Mouse (Mus musculus) forebrain, embryonic 10.5 days (tissue): ENCODE data around the gene Trmt13. TPM values are rescaled to one million over a fixed set of nuclear protein-coding genes. Genes with fewer than 3 reads are reported as not detected.
"Not testable (repeated sequence)": the region's sequence is repeated elsewhere in the genome, so short reads cannot be mapped to it uniquely, and the experiment has no call there.

Experiments
- DNase-seq: peaks from one replicate; pipeline ENCODE4 v3.0.0-alpha.2; 2017; ENCODE audit warnings: low spot score; ENCODE audit errors: extremely low spot score
- H3K27ac ChIP-seq: fragments of 300-500 bp; sonication (generic); 2 replicates; pipeline ENCODE4 v1.5.1; 2016; ENCODE audit warnings: mild to moderate bottlenecking
- H3K27me3 ChIP-seq: fragments of 300-500 bp; sonication (generic); 2 replicates; pipeline ENCODE4 v1.6.1; 2016; ENCODE audit warnings: mild to moderate bottlenecking; ENCODE audit not compliant: poor library complexity, severe bottlenecking
- H3K36me3 ChIP-seq: fragments of 300-500 bp; sonication (generic); replicated peaks from 2 replicates; pipeline ENCODE4 v1.6.1; 2016; ENCODE audit warnings: mild to moderate bottlenecking, moderate library complexity
- H3K4me1 ChIP-seq: fragments of 300-500 bp; sonication (generic); 2 replicates; pipeline ENCODE4 v1.6.1; 2016
- H3K4me3 ChIP-seq: fragments of 300-500 bp; sonication (generic); 2 replicates; pipeline ENCODE4 v1.5.1; 2016; ENCODE audit warnings: mild to moderate bottlenecking, moderate library complexity
- H3K9me3 ChIP-seq: fragments of 300-500 bp; sonication (generic); 2 replicates; pipeline ENCODE4 v1.6.1; 2016; ENCODE audit warnings: mild to moderate bottlenecking, moderate library complexity
- WGBS: fragments of 180-500 bp; shearing (Covaris S2); methylation state at CpG from one replicate; pipeline ENCODE4 v1.1.7; 2016; 5-methylcytosine and 5-hydroxymethylcytosine counted together
- polyA plus RNA-seq: library from polyadenylated mRNA; unstranded; fragments of >200 nt; fragmentation: Nextera tagmentation; extraction: Ambion mirVana; gene quantifications from 2 replicates; pipeline ENCODE4 v1.2.1, GENCODE M21; 2016

The Trmt13 gene
- 22.5 and 23.7 TPM in 2 replicates for polyA plus RNA-seq

- Histone ChIP-seq H3K27ac (no peak within 1 kb of the TSS), H3K27me3 (no peaks in the 10 kb centered on the region), H3K9me3 (no peaks in the 10 kb centered on the region), H3K4me1 (no peaks in the 10 kb centered on the region), H3K4me3 (no peak within 1 kb of the TSS), H3K36me3 (peaks cover 73% of the 10 kb centered on the region)
- DNase-seq: no peak
- 89% methylated on average over 10 of the region's 10 CpGs for WGBS
These were observed at the start of gene Trmt13 for GRCm38 (mm10) chr3:116614295-116614892. TSS of gene Trmt13 (minus strand) at chr3:116614587.

GRCm38 (mm10) chr3:116662463-116662863 lies 48.1 kb upstream of the Trmt13 start, which contains the start of gene Mfsd14a:
TSS of gene Mfsd14a (minus strand) at chr3:116662677.
- Histone ChIP-seq H3K9me3 (no peaks in the 10 kb centered on the region), H3K36me3 (0 out of 2 replicates have a peak, but pooled peaks cover 1% of the 10 kb centered on the region), H3K27ac (peak within 1 kb of the TSS; percentile 99), H3K27me3 (no peaks in the 10 kb centered on the region), H3K4me1 (peaks cover 45% of the 10 kb centered on the region), H3K4me3 (peak within 1 kb of the TSS; percentile 99)
- under 1% methylated on average over 39 of the region's 39 CpGs for whole genome bisulfite sequencing
- DNase-seq: peak; percentile 97

- H3K27ac ChIP-seq: peak overlapping the region; percentile 99
- peaks cover 48% of the 10 kb centered on the region for H3K4me1 ChIP-seq
- no peaks in the 10 kb centered on the region for H3K9me3 ChIP-seq
- H3K4me3 ChIP-seq: peak overlapping the region; percentile 99
- H3K36me3 ChIP-seq: no peaks in the 10 kb centered on the region
- WGBS: 0% methylated on average over 64 of the region's 68 CpGs
- H3K27me3 ChIP-seq: no peaks in the 10 kb centered on the region
- DNase-seq: no peak
These were observed 47.6 kb upstream of the Trmt13 start for GRCm38 (mm10) chr3:116661870-116662414.

- WGBS: 10% methylated on average over 16 of the region's 16 CpGs
- DNase-seq: no peak
- H3K4me1 ChIP-seq: peaks cover 48% of the 10 kb centered on the region
These were observed 47.0 kb upstream of the Trmt13 start for GRCm38 (mm10) chr3:116661288-116661869.

GRCm38 (mm10) chr3:116659856-116660430 lies 45.6 kb upstream of the Trmt13 start:
- Histone ChIP-seq H3K4me1 (peaks cover 48% of the 10 kb centered on the region), H3K4me3 (no peak overlapping the region), H3K9me3 (no peaks in the 10 kb centered on the region), H3K36me3 (no peaks in the 10 kb centered on the region), H3K27ac (no peak overlapping the region), H3K27me3 (no peaks in the 10 kb centered on the region)
- no peak for DNase-seq
- 89% methylated on average over 13 of the region's 13 CpGs for WGBS

More at GRCm38 (mm10) chr3:116661288-116661869, 47.0 kb upstream of the Trmt13 start:
- Histone ChIP-seq H3K36me3 (no peaks in the 10 kb centered on the region), H3K9me3 (no peaks in the 10 kb centered on the region), H3K27ac (peak overlapping the region; percentile 99), H3K27me3 (no peaks in the 10 kb centered on the region), H3K4me3 (peak overlapping the region; percentile 99)

GRCm38 (mm10) chr3:116658928-116659565 lies 44.7 kb upstream of the Trmt13 start:
- Histone ChIP-seq H3K9me3 (no peaks in the 10 kb centered on the region), H3K4me3 (no peak overlapping the region; the same call in 1 of the 2 replicates), H3K4me1 (peaks cover 48% of the 10 kb centered on the region), H3K36me3 (no peaks in the 10 kb centered on the region), H3K27ac (no peak overlapping the region), H3K27me3 (no peaks in the 10 kb centered on the region)
- no peak for DNase-seq
- WGBS: 77% methylated on average over 15 of the region's 15 CpGs

- H3K4me3 ChIP-seq: no peak overlapping the region
- whole genome bisulfite sequencing: 87% methylated on average over 7 of the region's 7 CpGs
These were observed 42.0 kb upstream of the Trmt13 start for GRCm38 (mm10) chr3:116656184-116656965.

GRCm38 (mm10) chr3:116654051-116654450 lies 39.7 kb upstream of the Trmt13 start:
- not testable (repeated sequence) for H3K4me3 ChIP-seq, H3K9me3 ChIP-seq, H3K27ac ChIP-seq, DNase-seq, H3K27me3 ChIP-seq
- WGBS: 92% methylated on average over 11 of the region's 11 CpGs
- Histone ChIP-seq H3K4me1 (peaks cover 20% of the 10 kb centered on the region), H3K36me3 (peaks cover 23% of the 10 kb centered on the region)

More at GRCm38 (mm10) chr3:116656184-116656965, 42.0 kb upstream of the Trmt13 start:
- Histone ChIP-seq H3K27ac (no peak overlapping the region), H3K36me3 (peaks cover under 1% of the 10 kb centered on the region), H3K4me1 (peaks cover 44% of the 10 kb centered on the region), H3K9me3 (no peaks in the 10 kb centered on the region), H3K27me3 (no peaks in the 10 kb centered on the region)
- no peak for DNase-seq

- Histone ChIP-seq H3K27ac (no peak overlapping the region), H3K36me3 (peaks cover 28% of the 10 kb centered on the region), H3K4me3 (no peak overlapping the region), H3K27me3 (no peaks in the 10 kb centered on the region), H3K4me1 (peaks cover 16% of the 10 kb centered on the region), H3K9me3 (no peaks in the 10 kb centered on the region)
- WGBS: 93% methylated on average over 5 of the region's 5 CpGs
- no peak for DNase-seq
These were observed 39.0 kb upstream of the Trmt13 start for GRCm38 (mm10) chr3:116653278-116653945.

- peaks cover 7% of the 10 kb centered on the region for H3K4me1 ChIP-seq
- WGBS: 84% methylated on average over 3 of the region's 3 CpGs
- no peak overlapping the region for H3K27ac ChIP-seq
- no peaks in the 10 kb centered on the region for H3K27me3 ChIP-seq
- DNase-seq: no peak
- H3K4me3 ChIP-seq: no peak overlapping the region
- no peaks in the 10 kb centered on the region for H3K9me3 ChIP-seq
- H3K36me3 ChIP-seq: peaks cover 39% of the 10 kb centered on the region
These were observed 37.7 kb upstream of the Trmt13 start for GRCm38 (mm10) chr3:116652033-116652446.

GRCm38 (mm10) chr3:116650698-116651097 lies 36.3 kb upstream of the Trmt13 start:
- Histone ChIP-seq H3K27me3 (no peaks in the 10 kb centered on the region), H3K36me3 (peaks cover 52% of the 10 kb centered on the region), H3K4me1 (peaks cover 7% of the 10 kb centered on the region), H3K4me3 (no peak overlapping the region), H3K9me3 (no peaks in the 10 kb centered on the region), H3K27ac (no peak overlapping the region)
- DNase-seq: no peak
- 97% methylated on average over 9 of the region's 9 CpGs for WGBS
